Mouse (Mus musculus): ENCODE data around the gene Phc3. TPM values are rescaled to one million over a fixed set of nuclear protein-coding genes. Genes with fewer than 3 reads are reported as not detected.

The Phc3 gene
- polyA plus RNA-seq (2016; fragmentation: Nextera tagmentation; extraction: Ambion mirVana), result 5.6 and 6.5 TPM in 2 replicates

GRCm38 (mm10) chr3:30969104-30969581, at the start of gene Phc3:
TSS of gene Phc3 (minus strand) at chr3:30969415.
- Histone ChIP-seq H3K27me3 (no peaks in the 10 kb centered on the region), H3K4me1 (replicated peaks) (peaks cover 7% of the 10 kb centered on the region), H3K4me2 (peak within 1 kb of the TSS; percentile 69), H3K36me3 (peaks cover 23% of the 10 kb centered on the region), H3K27ac (peak within 1 kb of the TSS; percentile 87), H3K4me3 (replicated peaks) (peak within 1 kb of the TSS; percentile 98), H3K9me3 (no peaks in the 10 kb centered on the region), H3K9ac (replicated peaks) (peak within 1 kb of the TSS; percentile 97)
- peak; percentile 86 for ATAC-seq (ENCODE audit: insufficient number of reproducible peaks, insufficient read depth, low FRiP score, low TSS enrichment, low read depth)
- WGBS, result under 1% methylated on average over 34 of the region's 34 CpGs

GRCm38 (mm10) chr3:31017652-31018051, 48.4 kb upstream of the Phc3 start:
- Histone ChIP-seq H3K4me3 (replicated peaks) (no peak overlapping the region), H3K9me3 (no peaks in the 10 kb centered on the region), H3K27me3 (no peaks in the 10 kb centered on the region), H3K4me1 (replicated peaks) (peaks cover 29% of the 10 kb centered on the region), H3K36me3 (peaks cover 18% of the 10 kb centered on the region), H3K4me2 (no peak overlapping the region), H3K9ac (replicated peaks) (no peak overlapping the region), H3K27ac (no peak overlapping the region)
- ATAC-seq (ENCODE audit: insufficient number of reproducible peaks, insufficient read depth, low FRiP score, low TSS enrichment, low read depth), result no peak
- 79% methylated on average over 4 of the region's 4 CpGs for WGBS

- Histone ChIP-seq H3K9me3 (no peaks in the 10 kb centered on the region), H3K9ac (replicated peaks) (no peak overlapping the region), H3K4me1 (replicated peaks) (peaks cover 23% of the 10 kb centered on the region), H3K4me2 (no peak overlapping the region), H3K27ac (no peak overlapping the region), H3K36me3 (peaks cover 15% of the 10 kb centered on the region), H3K27me3 (no peaks in the 10 kb centered on the region), H3K4me3 (replicated peaks) (no peak overlapping the region)
- WGBS, result 32% methylated on average over 9 of the region's 9 CpGs
- no peak for ATAC-seq (ENCODE audit: insufficient number of reproducible peaks, insufficient read depth, low FRiP score, low TSS enrichment, low read depth)
These were observed 47.5 kb upstream of the Phc3 start for GRCm38 (mm10) chr3:31016594-31017196.

- ATAC-seq (ENCODE audit: insufficient number of reproducible peaks, insufficient read depth, low FRiP score, low TSS enrichment, low read depth), result no peak
- Histone ChIP-seq H3K4me1 (replicated peaks) (peaks cover 23% of the 10 kb centered on the region), H3K4me2 (no peak overlapping the region), H3K9ac (replicated peaks) (no peak overlapping the region), H3K36me3 (peaks cover 15% of the 10 kb centered on the region), H3K27ac (no peak overlapping the region), H3K27me3 (no peaks in the 10 kb centered on the region), H3K9me3 (no peaks in the 10 kb centered on the region), H3K4me3 (replicated peaks) (no peak overlapping the region)
- WGBS, result 75% methylated on average over 10 of the region's 10 CpGs
These were observed 46.6 kb upstream of the Phc3 start for GRCm38 (mm10) chr3:31015682-31016443.

- H3K36me3 ChIP-seq, result peaks cover 2% of the 10 kb centered on the region; the same call in 1 of the 2 replicates
- no peaks in the 10 kb centered on the region for H3K9me3 ChIP-seq
- no peak for ATAC-seq (ENCODE audit: insufficient number of reproducible peaks, insufficient read depth, low FRiP score, low TSS enrichment, low read depth)
- H3K27ac ChIP-seq, result no peak overlapping the region
- H3K27me3 ChIP-seq, result no peaks in the 10 kb centered on the region
- 76% methylated on average over 2 of the region's 2 CpGs for WGBS
- H3K9ac ChIP-seq (replicated peaks), result no peak overlapping the region
- no peak overlapping the region for H3K4me3 ChIP-seq (replicated peaks)
- H3K4me1 ChIP-seq (replicated peaks), result peaks cover 23% of the 10 kb centered on the region
- no peak overlapping the region for H3K4me2 ChIP-seq
These were observed 45.2 kb upstream of the Phc3 start for GRCm38 (mm10) chr3:31014374-31014773.

GRCm38 (mm10) chr3:31004320-31005209, 35.4 kb upstream of the Phc3 start:
- Histone ChIP-seq H3K9ac (replicated peaks) (no peak overlapping the region), H3K36me3 (peaks cover 4% of the 10 kb centered on the region), H3K4me3 (replicated peaks) (no peak overlapping the region), H3K27ac (no peak overlapping the region), H3K27me3 (no peaks in the 10 kb centered on the region), H3K9me3 (no peaks in the 10 kb centered on the region), H3K4me1 (replicated peaks) (peaks cover 9% of the 10 kb centered on the region), H3K4me2 (no peak overlapping the region)
- WGBS, result 80% methylated on average over 6 of the region's 6 CpGs
- no peak for ATAC-seq (ENCODE audit: insufficient number of reproducible peaks, insufficient read depth, low FRiP score, low TSS enrichment, low read depth)

GRCm38 (mm10) chr3:31001048-31001676, 31.9 kb upstream of the Phc3 start:
- peaks cover 4% of the 10 kb centered on the region for H3K36me3 ChIP-seq
- H3K27ac ChIP-seq, result peak overlapping the region; percentile 2; the same call in 1 of the 2 replicates
- peaks cover 35% of the 10 kb centered on the region for H3K4me1 ChIP-seq (replicated peaks)
- H3K4me3 ChIP-seq (replicated peaks), result no peak overlapping the region
- ATAC-seq (ENCODE audit: insufficient number of reproducible peaks, insufficient read depth, low FRiP score, low TSS enrichment, low read depth), result no peak
- no peaks in the 10 kb centered on the region for H3K27me3 ChIP-seq
- no peak overlapping the region for H3K4me2 ChIP-seq
- no peak overlapping the region for H3K9ac ChIP-seq (replicated peaks)
- 58% methylated on average over 3 of the region's 3 CpGs for WGBS
- no peaks in the 10 kb centered on the region for H3K9me3 ChIP-seq

- WGBS, result 37% methylated on average over 4 of the region's 4 CpGs
- Histone ChIP-seq H3K27me3 (no peaks in the 10 kb centered on the region), H3K9me3 (no peaks in the 10 kb centered on the region), H3K4me3 (replicated peaks) (no peak overlapping the region), H3K36me3 (peaks cover 4% of the 10 kb centered on the region), H3K4me1 (replicated peaks) (peaks cover 35% of the 10 kb centered on the region), H3K27ac (peak overlapping the region; percentile 60), H3K9ac (replicated peaks) (no peak overlapping the region; the same call in 1 of the 2 replicates), H3K4me2 (peak overlapping the region; percentile 15; the same call in 1 of the 2 replicates)
- ATAC-seq (ENCODE audit: insufficient number of reproducible peaks, insufficient read depth, low FRiP score, low TSS enrichment, low read depth), result no peak
These were observed 30.8 kb upstream of the Phc3 start for GRCm38 (mm10) chr3:31000018-31000407.

- Histone ChIP-seq H3K9ac (replicated peaks) (no peak overlapping the region), H3K27ac (peak overlapping the region; percentile 60), H3K4me1 (replicated peaks) (peaks cover 35% of the 10 kb centered on the region), H3K4me2 (peak overlapping the region; percentile 15; the same call in 1 of the 2 replicates), H3K4me3 (replicated peaks) (no peak overlapping the region), H3K27me3 (no peaks in the 10 kb centered on the region), H3K36me3 (peaks cover 4% of the 10 kb centered on the region), H3K9me3 (no peaks in the 10 kb centered on the region)
- WGBS, result 49% methylated on average over 10 of the region's 10 CpGs
- no peak for ATAC-seq (ENCODE audit: insufficient number of reproducible peaks, insufficient read depth, low FRiP score, low TSS enrichment, low read depth)
These were observed 30.3 kb upstream of the Phc3 start for GRCm38 (mm10) chr3:30999401-31000017.

- H3K9me3 ChIP-seq, result no peaks in the 10 kb centered on the region
- H3K36me3 ChIP-seq, result no peaks in the 10 kb centered on the region
- H3K9ac ChIP-seq (replicated peaks), result peak overlapping the region; percentile 86; the same call in 1 of the 2 replicates
- H3K27ac ChIP-seq, result no peak overlapping the region
- H3K4me3 ChIP-seq (replicated peaks), result peak overlapping the region; percentile 86
- WGBS, result 1% methylated on average over 4 of the region's 4 CpGs
- H3K4me2 ChIP-seq, result peak overlapping the region; percentile 62
- no peak for ATAC-seq (ENCODE audit: insufficient number of reproducible peaks, insufficient read depth, low FRiP score, low TSS enrichment, low read depth)
- H3K27me3 ChIP-seq, result no peaks in the 10 kb centered on the region
- H3K4me1 ChIP-seq (replicated peaks), result peaks cover 35% of the 10 kb centered on the region
These were observed 27.4 kb upstream of the Phc3 start for GRCm38 (mm10) chr3:30996688-30997014.

Measured in limb, embryonic 12.5 days (tissue).